ENCODE assay signal across 8 mouse cellular contexts in genomic region chr2:164592014-164592413, GRCm38 (mm10). TPM values are rescaled to one million over a fixed set of nuclear protein-coding genes. Genes with fewer than 3 reads are reported as not detected.
A peak's percentile ranks its signal among the peaks of the same experiment; 100 is the strongest.
DNase-seq lines count a peak whose midpoint lies in the region; ATAC-seq and TF ChIP-seq lines count a peak whose summit lies in the region.

No protein-coding gene starts in this region.

- ATAC-seq in neural tube, embryonic 11.5 days (ENCODE audit: insufficient read depth, low FRiP score, low TSS enrichment) = no peak
- no peak for ATAC-seq in erythroblast, adult 5-6 weeks (replicated peaks; ENCODE audit: low FRiP score, poor library complexity, severe bottlenecking)

- H3K4me1 ChIP-seq in neural tube, embryonic 11.5 days (ENCODE audit: control insufficient read depth, insufficient read depth, low read length) = no peaks in the 10 kb centered on the region; the same call in 1 of the 2 replicates

- H3K9me3 ChIP-seq in neural tube, embryonic 11.5 days (ENCODE audit: control insufficient read depth, low read length) = no peaks in the 10 kb centered on the region

- WGBS in neural tube, embryonic 11.5 days = 11% methylated on average over 4 of the region's 4 CpGs

- H3K27me3 ChIP-seq in neural tube, embryonic 11.5 days (ENCODE audit: control insufficient read depth, insufficient read depth, low read length) = no peaks in the 10 kb centered on the region

- H3K36me3 ChIP-seq in neural tube, embryonic 11.5 days (ENCODE audit: control insufficient read depth, insufficient read depth, low read length) = no peaks in the 10 kb centered on the region

- no peak overlapping the region for H3K27ac ChIP-seq in layer of hippocampus, adult 2 months
- no peak overlapping the region for H3K27ac ChIP-seq in neural tube, embryonic 11.5 days (ENCODE audit: low read depth, low read length)

- peak; percentile 88 for TF ChIP-seq CTCF in layer of hippocampus, adult 2 months (conservative IDR thresholded peaks at IDR 0.05)

- no peak overlapping the region for H3K4me3 ChIP-seq in layer of hippocampus, adult 2 months
- H3K4me3 ChIP-seq in neural tube, embryonic 11.5 days (ENCODE audit: low read depth, low read length) = no peak overlapping the region

- no peak overlapping the region for H3K4me2 ChIP-seq in neural tube, embryonic 11.5 days (ENCODE audit: low read depth)

- DNase-seq in left cerebral cortex, adult 11 months (ENCODE audit: low spot score) = peak; percentile 2
- DNase-seq in left cerebral cortex, adult 8-10 months (ENCODE audit: low spot score in 2 of 2) = no peak
- peak; percentile 61 for DNase-seq in R1 (ENCODE audit: low read depth, low spot score)
- DNase-seq in embryo, embryonic 9.5 days (ENCODE audit: extremely low spot score) = peak; percentile 63
- peak; percentile 29 to 33 for DNase-seq in layer of hippocampus, adult 2 months (ENCODE audit: low spot score in 2 of 2)
- DNase-seq in neural tube, embryonic 11.5 days (ENCODE audit: low spot score) = peak; percentile 44
- DNase-seq in spleen, adult 18-20 months = no peak

- no peak overlapping the region for H3K9ac ChIP-seq in neural tube, embryonic 11.5 days (ENCODE audit: low read length)

RNA-seq across cellular contexts. Expression of gene Eppin, which starts 1.4 kb away (rescaled TPM):
- not detected for total RNA-seq in left cerebral cortex, adult 8-10 months (2022)
- not detected for total RNA-seq in layer of hippocampus, adult 2 months (2021)
- not detected in 2 replicates for polyA plus RNA-seq in neural tube, embryonic 11.5 days (2014; fragmentation: Nextera tagmentation; extraction: Ambion mirVana)
- total RNA-seq in erythroblast, adult 5-6 weeks (2015; ENCODE audit: low replicate concordance) = not detected in 2 replicates
- total RNA-seq in erythroblast, adult 5-6 weeks (2017; ENCODE audit: low replicate concordance) = not detected in 2 replicates

RNA-seq across cellular contexts. Expression of gene Wfdc6a, which starts 6.8 kb away (rescaled TPM):
- not detected for total RNA-seq in left cerebral cortex, adult 8-10 months (2022)
- total RNA-seq in layer of hippocampus, adult 2 months (2021) = not detected
- polyA plus RNA-seq in neural tube, embryonic 11.5 days (2014; fragmentation: Nextera tagmentation; extraction: Ambion mirVana) = not detected in 2 replicates
- total RNA-seq in erythroblast, adult 5-6 weeks (2015; ENCODE audit: low replicate concordance) = not detected in 2 replicates
- total RNA-seq in erythroblast, adult 5-6 weeks (2017; ENCODE audit: low replicate concordance) = not detected in 2 replicates

RNA-seq across cellular contexts. Expression of gene Spint3, which starts 18.8 kb away (rescaled TPM):
- total RNA-seq in left cerebral cortex, adult 8-10 months (2022) = not detected
- total RNA-seq in layer of hippocampus, adult 2 months (2021) = not detected
- not detected in 2 replicates for polyA plus RNA-seq in neural tube, embryonic 11.5 days (2014; fragmentation: Nextera tagmentation; extraction: Ambion mirVana)
- not detected in 2 replicates for total RNA-seq in erythroblast, adult 5-6 weeks (2015; ENCODE audit: low replicate concordance)
- total RNA-seq in erythroblast, adult 5-6 weeks (2017; ENCODE audit: low replicate concordance) = not detected in 2 replicates

RNA-seq across cellular contexts. Expression of gene Wfdc6b, which starts 21.3 kb away (rescaled TPM):
- not detected for total RNA-seq in left cerebral cortex, adult 8-10 months (2022)
- total RNA-seq in layer of hippocampus, adult 2 months (2021) = not detected
- polyA plus RNA-seq in neural tube, embryonic 11.5 days (2014; fragmentation: Nextera tagmentation; extraction: Ambion mirVana) = not detected in 2 replicates
- total RNA-seq in erythroblast, adult 5-6 weeks (2015; ENCODE audit: low replicate concordance) = not detected in 2 replicates
- not detected in 2 replicates for total RNA-seq in erythroblast, adult 5-6 weeks (2017; ENCODE audit: low replicate concordance)

RNA-seq across cellular contexts. Expression of gene Wfdc8, which starts 21.4 kb away (rescaled TPM):
- not detected for total RNA-seq in left cerebral cortex, adult 8-10 months (2022)
- not detected for total RNA-seq in layer of hippocampus, adult 2 months (2021)
- polyA plus RNA-seq in neural tube, embryonic 11.5 days (2014; fragmentation: Nextera tagmentation; extraction: Ambion mirVana) = not detected in 2 replicates
- not detected in 2 replicates for total RNA-seq in erythroblast, adult 5-6 weeks (2015; ENCODE audit: low replicate concordance)
- total RNA-seq in erythroblast, adult 5-6 weeks (2017; ENCODE audit: low replicate concordance) = not detected in 2 replicates

Comparison
In these comparisons a context has a peak if more than half of its experiments do, and no peak if none do; other contexts are left out.
1. DNase-seq: peak in left cerebral cortex, adult 11 months (single experiment), R1 (single experiment), embryo, embryonic 9.5 days (single experiment), layer of hippocampus, adult 2 months (2 of 2) and neural tube, embryonic 11.5 days (single experiment); none in left cerebral cortex, adult 8-10 months (0 of 2) and spleen, adult 18-20 months (0 of 2).